Mouse (Mus musculus): Measurements from ENCODE around the gene Kcnq2. TPM values are rescaled to one million over a fixed set of nuclear protein-coding genes. Genes with fewer than 3 reads are reported as not detected.

Gene Kcnq2
- total and polyA plus RNA-seq, 3 experiments = 0.19 to 0.57 TPM; not detected in 1

DNA sequence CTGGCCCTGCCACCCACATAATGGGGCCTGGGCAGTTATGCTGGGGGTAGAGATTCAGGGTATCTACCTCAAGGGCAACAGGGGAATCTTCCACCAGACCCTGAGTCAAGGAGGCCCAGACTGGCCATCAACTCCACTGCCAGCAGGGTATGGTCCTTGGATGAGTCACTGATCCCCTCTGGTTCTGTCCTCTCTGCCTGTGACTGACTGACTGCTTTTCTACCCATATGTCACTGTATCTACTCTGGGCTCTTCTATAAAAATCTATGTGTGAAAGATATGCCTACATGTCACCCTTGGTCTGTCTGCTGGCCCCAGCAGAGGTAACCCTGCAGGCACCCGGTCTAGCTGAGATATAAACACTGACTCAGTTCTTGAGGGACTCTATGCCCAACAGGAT lies 18.0 kb upstream of the Kcnq2 start:
- Histone ChIP-seq H3K9me3 (replicated peaks; ENCODE audit: insufficient read depth, low read length) (no peaks in the 10 kb centered on the region), H3K27ac (ENCODE audit: control insufficient read depth, low read depth, low read length) (no peak overlapping the region), H3K79me2 (ENCODE audit: control insufficient read depth, insufficient read depth, low read length, poor library complexity) (no peaks in the 10 kb centered on the region), H3K4me1 (ENCODE audit: control insufficient read depth in 1 of 2, insufficient read depth in 2 of 2, low read length in 2 of 2) (no peaks in the 10 kb centered on the region), H3K9ac (ENCODE audit: control insufficient read depth, low read depth, low read length, poor library complexity, severe bottlenecking) (no peak overlapping the region), H3K4me3 (ENCODE audit: control insufficient read depth in 1 of 2, insufficient read depth in 1 of 2, low read depth in 2 of 2, low read length in 2 of 2) (no peak overlapping the region), H3K36me3 (ENCODE audit: control insufficient read depth in 1 of 2, insufficient read depth in 2 of 2, low read length in 2 of 2) (no peaks in the 10 kb centered on the region), H3K27me3 (ENCODE audit: control insufficient read depth in 1 of 2, insufficient read depth in 2 of 2, low read length in 2 of 2) (no peaks in the 10 kb centered on the region; a peak in 1 of 4 replicates)
- TF ChIP-seq UBTF (IDR thresholded peaks at IDR 0.05; ENCODE audit: borderline replicate concordance, insufficient read depth, low read depth, low read length) (no peak), USF1 (IDR thresholded peaks at IDR 0.05; ENCODE audit: low read depth, low read length) (no peak), E2F4 (IDR thresholded peaks at IDR 0.05; ENCODE audit: borderline replicate concordance, low read depth, low read length) (no peak), TCF12 (IDR thresholded peaks at IDR 0.05; ENCODE audit: low read depth, low read length) (no peak), ELF1 (IDR thresholded peaks at IDR 0.05; ENCODE audit: low read depth, low read length) (no peak), KAT2A (conservative IDR thresholded peaks at IDR 0.05; ENCODE audit: low read depth, low read length) (no peak), HCFC1 (IDR thresholded peaks at IDR 0.05; ENCODE audit: low read depth, low read length) (no peak), ZMIZ1 (IDR thresholded peaks at IDR 0.05; ENCODE audit: low read depth, low read length) (no peak), JUND (IDR thresholded peaks at IDR 0.05; ENCODE audit: low read depth, low read length) (no peak), ZNF384 (IDR thresholded peaks at IDR 0.05; ENCODE audit: low read depth, low read length) (no peak), MYB (IDR thresholded peaks at IDR 0.05; ENCODE audit: low read depth, low read length) (no peak), MYC (IDR thresholded peaks at IDR 0.05; ENCODE audit: low read depth, low read length) (no peak), GABPA (IDR thresholded peaks at IDR 0.05; ENCODE audit: low read depth, low read length) (no peak), USF2 (IDR thresholded peaks at IDR 0.05; ENCODE audit: borderline replicate concordance in 1 of 2, insufficient read depth in 1 of 2, low read depth in 1 of 2, low read length in 2 of 2) (no peak), MAZ (IDR thresholded peaks at IDR 0.05; ENCODE audit: low read depth, low read length) (no peak), POLR2AphosphoS5 (IDR thresholded peaks at IDR 0.05; ENCODE audit: borderline replicate concordance, low read depth, low read length) (no peak), MEF2A (IDR thresholded peaks at IDR 0.05; ENCODE audit: extremely low read depth, insufficient replicate concordance, low read depth, low read length, poor library complexity, severe bottlenecking) (no peak), MAFK (IDR thresholded peaks at IDR 0.05; ENCODE audit: borderline replicate concordance, low read depth, low read length) (no peak)
- DNase-seq (ENCODE audit: low read depth, low spot score) = no peak

- Histone ChIP-seq H3K4me1 (ENCODE audit: control insufficient read depth in 1 of 2, insufficient read depth in 2 of 2, low read length in 2 of 2) (no peaks in the 10 kb centered on the region), H3K79me2 (ENCODE audit: control insufficient read depth, insufficient read depth, low read length, poor library complexity) (no peaks in the 10 kb centered on the region), H3K9ac (ENCODE audit: control insufficient read depth, low read depth, low read length, poor library complexity, severe bottlenecking) (no peak overlapping the region), H3K4me3 (ENCODE audit: control insufficient read depth in 1 of 2, insufficient read depth in 1 of 2, low read depth in 2 of 2, low read length in 2 of 2) (no peak overlapping the region), H3K27ac (ENCODE audit: control insufficient read depth, low read depth, low read length) (no peak overlapping the region), H3K27me3 (ENCODE audit: control insufficient read depth in 1 of 2, insufficient read depth in 2 of 2, low read length in 2 of 2) (no peaks in the 10 kb centered on the region; a peak in 1 of 4 replicates), H3K36me3 (ENCODE audit: control insufficient read depth in 1 of 2, insufficient read depth in 2 of 2, low read length in 2 of 2) (no peaks in the 10 kb centered on the region), H3K9me3 (replicated peaks; ENCODE audit: insufficient read depth, low read length) (no peaks in the 10 kb centered on the region)
- DNase-seq (ENCODE audit: low read depth, low spot score) = no peak
- no peak for TF ChIP-seq MAFK (IDR thresholded peaks at IDR 0.05; ENCODE audit: borderline replicate concordance, low read depth, low read length)
- TF ChIP-seq MAX (IDR thresholded peaks at IDR 0.05; ENCODE audit: low read length) = no peak
- TF ChIP-seq SIN3A (IDR thresholded peaks at IDR 0.05; ENCODE audit: low read length) = no peak
- no peak for TF ChIP-seq POLR2A (IDR thresholded peaks at IDR 0.05; ENCODE audit: control insufficient read depth in 1 of 2, insufficient read depth in 1 of 2, low read depth in 1 of 2, low read length in 2 of 2, poor library complexity in 1 of 2)
- no peak for TF ChIP-seq BHLHE40 (IDR thresholded peaks at IDR 0.05; ENCODE audit: borderline replicate concordance, low read depth, low read length)
- TF ChIP-seq ETS1 (IDR thresholded peaks at IDR 0.05; ENCODE audit: low read depth, low read length) = no peak
- TF ChIP-seq TAL1 (IDR thresholded peaks at IDR 0.05; ENCODE audit: low read length) = no peak
- TF ChIP-seq MAZ (IDR thresholded peaks at IDR 0.05; ENCODE audit: low read depth, low read length) = no peak
- TF ChIP-seq CHD1 (IDR thresholded peaks at IDR 0.05; ENCODE audit: low read depth, low read length) = no peak
- no peak for TF ChIP-seq MYC (IDR thresholded peaks at IDR 0.05; ENCODE audit: low read depth, low read length)
- no peak for TF ChIP-seq MXI1 (IDR thresholded peaks at IDR 0.05; ENCODE audit: low read depth, low read length)
These were observed 17.6 kb upstream of the Kcnq2 start for GRCm38 (mm10) chr2:181152701-181153100.
